Mouse (Mus musculus): ENCODE measurements at regions not wholly inside any gene's neighbourhood (a gene's known extent, or its start where the extent isn't known, plus 50 kb on each side); places are given as distances from the start of the nearest gene placed in this dataset.
A peak's percentile ranks its signal among the peaks of the same experiment; 100 is the strongest.
"Not testable (repeated sequence)": the region's sequence is repeated elsewhere in the genome, so short reads cannot be mapped to it uniquely, and the experiment has no call there.

DNA sequence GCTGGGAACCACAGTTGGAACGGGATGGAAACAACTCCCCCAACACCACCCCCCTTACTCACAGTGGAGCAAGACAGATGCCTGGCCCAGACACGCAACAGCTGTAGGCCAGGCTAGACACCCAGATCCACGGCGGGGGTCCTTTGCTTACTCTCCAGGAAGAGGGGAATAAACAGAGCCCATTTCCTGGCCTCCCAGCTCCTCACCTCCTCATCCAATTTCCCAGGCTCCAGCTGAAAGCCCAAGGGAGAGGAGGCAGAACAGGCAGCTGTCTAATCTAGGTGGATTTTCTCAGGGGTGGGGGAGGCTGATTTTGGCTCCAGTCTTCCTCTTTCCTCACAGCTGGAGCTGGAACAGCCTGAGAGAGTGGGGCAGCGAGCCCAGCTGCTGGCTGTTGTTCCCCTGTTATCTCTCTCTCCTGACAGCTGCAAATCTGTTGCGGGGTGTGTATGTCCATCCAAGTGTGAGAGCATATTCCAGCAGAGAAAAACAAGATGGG lies 182.7 kb downstream of the Opa1 start:
- 45% methylated on average over 6 of the region's 6 CpGs for WGBS
- DNase-seq, result peak; percentile 14
- TF ChIP-seq POLR2A (IDR thresholded peaks at IDR 0.05; ENCODE audit: low read depth, low read length), result no peak
- TF ChIP-seq CTCF (conservative IDR thresholded peaks at IDR 0.05; ENCODE audit: insufficient read depth, insufficient read length, low read depth, low read length), result no peak
- H3K4me1 ChIP-seq (ENCODE audit: control insufficient read depth, insufficient read depth, low read length), result no peaks in the 10 kb centered on the region
- H3K36me3 ChIP-seq (ENCODE audit: control insufficient read depth, insufficient read depth, low read length), result no peaks in the 10 kb centered on the region
- no peak overlapping the region for H3K4me3 ChIP-seq (ENCODE audit: insufficient read depth, low read depth, low read length)
- no peaks in the 10 kb centered on the region for H3K27me3 ChIP-seq (replicated peaks; ENCODE audit: control insufficient read depth, insufficient read depth, low read length)
- no peak overlapping the region for H3K27ac ChIP-seq (ENCODE audit: insufficient read depth, low read depth, low read length)

DNA sequence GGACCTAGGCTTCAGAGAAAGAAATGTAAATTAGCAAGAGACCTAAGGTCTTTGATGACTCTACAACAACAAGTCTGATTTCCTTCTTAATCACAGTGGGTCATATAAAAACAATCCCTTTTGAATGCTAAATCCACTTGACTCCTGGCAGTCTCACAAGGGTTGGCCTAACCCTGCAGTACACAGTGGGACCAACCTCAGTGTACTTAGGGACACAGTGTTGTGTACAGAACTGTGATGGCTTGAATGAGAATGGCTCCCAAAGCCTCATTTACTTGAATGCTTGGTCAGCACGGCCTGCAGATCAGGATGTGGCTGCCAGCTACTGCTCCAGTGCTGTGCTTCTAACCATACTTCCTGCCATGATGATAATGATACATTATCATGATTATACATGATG lies 185.2 kb downstream of the Opa1 start:
- no peak for DNase-seq
- no peaks in the 10 kb centered on the region for H3K36me3 ChIP-seq (ENCODE audit: control insufficient read depth, insufficient read depth, low read length)
- WGBS, result 90% methylated on average over 1 of the region's 1 CpGs

DNA sequence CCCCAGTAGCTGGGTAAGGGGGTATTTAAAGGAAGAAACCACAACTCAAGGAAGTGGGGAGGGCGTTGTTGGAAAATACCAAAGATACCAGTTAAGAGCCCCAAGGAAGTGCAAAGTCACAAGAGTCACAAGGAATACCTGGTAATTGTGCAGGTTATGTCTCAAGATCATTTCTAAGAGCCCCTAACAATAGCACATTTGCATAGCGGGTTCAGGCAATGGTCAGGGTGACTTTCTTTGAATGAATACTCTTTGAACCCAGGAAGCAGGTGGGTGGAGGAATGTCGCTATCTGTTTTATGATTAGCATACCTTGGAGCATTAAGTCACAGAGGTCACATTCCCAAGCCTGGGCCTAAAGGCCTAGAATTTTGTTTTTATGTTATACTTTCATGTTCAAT lies 186.7 kb downstream of the Opa1 start:
- not testable (repeated sequence) for H3K36me3 ChIP-seq (ENCODE audit: control insufficient read depth, insufficient read depth, low read length); H3K4me1 ChIP-seq (ENCODE audit: control insufficient read depth, insufficient read depth, low read length)
- WGBS, result 96% methylated on average over 3 of the region's 3 CpGs

More for the DNA sequence above, 185.2 kb downstream of the Opa1 start:
- Histone ChIP-seq H3K4me3 (ENCODE audit: insufficient read depth, low read depth, low read length) (no peak overlapping the region), H3K4me1 (ENCODE audit: control insufficient read depth, insufficient read depth, low read length) (no peaks in the 10 kb centered on the region), H3K27ac (ENCODE audit: insufficient read depth, low read depth, low read length) (no peak overlapping the region), H3K27me3 (replicated peaks; ENCODE audit: control insufficient read depth, insufficient read depth, low read length) (no peaks in the 10 kb centered on the region)
- no peak for TF ChIP-seq CTCF (conservative IDR thresholded peaks at IDR 0.05; ENCODE audit: insufficient read depth, insufficient read length, low read depth, low read length)
- TF ChIP-seq POLR2A (IDR thresholded peaks at IDR 0.05; ENCODE audit: low read depth, low read length), result no peak

DNA sequence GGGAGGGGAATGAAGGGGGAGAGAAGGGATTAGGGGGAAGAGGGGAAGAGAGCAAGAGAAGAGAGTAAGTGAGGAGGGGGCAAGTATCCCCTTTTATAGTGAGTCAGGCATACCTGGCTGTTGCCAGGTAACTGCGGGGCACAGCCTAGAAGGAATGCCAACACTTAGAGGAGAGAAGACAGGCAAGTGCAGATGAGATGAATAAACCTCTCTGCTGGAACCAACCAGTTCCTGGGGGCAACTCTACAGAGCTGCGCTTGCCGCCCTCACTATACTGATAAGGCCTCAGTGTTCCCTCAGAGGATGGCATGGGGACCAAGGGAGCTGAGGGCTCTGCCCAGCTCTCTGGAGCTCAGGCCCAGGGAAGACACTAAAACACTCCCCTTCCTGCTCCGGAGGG lies 192.2 kb downstream of the Opa1 start:
- Histone ChIP-seq H3K27me3 (replicated peaks; ENCODE audit: control insufficient read depth, insufficient read depth, low read length) (no peaks in the 10 kb centered on the region), H3K36me3 (ENCODE audit: control insufficient read depth, insufficient read depth, low read length) (no peaks in the 10 kb centered on the region), H3K27ac (ENCODE audit: insufficient read depth, low read depth, low read length) (no peak overlapping the region), H3K4me1 (ENCODE audit: control insufficient read depth, insufficient read depth, low read length) (no peaks in the 10 kb centered on the region), H3K4me3 (ENCODE audit: insufficient read depth, low read depth, low read length) (no peak overlapping the region)
- no peak for TF ChIP-seq CTCF (conservative IDR thresholded peaks at IDR 0.05; ENCODE audit: insufficient read depth, insufficient read length, low read depth, low read length)
- no peak for TF ChIP-seq POLR2A (IDR thresholded peaks at IDR 0.05; ENCODE audit: low read depth, low read length)
- 74% methylated on average over 4 of the region's 4 CpGs for WGBS
- no peak for DNase-seq

More for the DNA sequence above, 186.7 kb downstream of the Opa1 start:
- not testable (repeated sequence) for H3K27me3 ChIP-seq (replicated peaks; ENCODE audit: control insufficient read depth, insufficient read depth, low read length); H3K4me3 ChIP-seq (ENCODE audit: insufficient read depth, low read depth, low read length); DNase-seq; H3K27ac ChIP-seq (ENCODE audit: insufficient read depth, low read depth, low read length)

DNA sequence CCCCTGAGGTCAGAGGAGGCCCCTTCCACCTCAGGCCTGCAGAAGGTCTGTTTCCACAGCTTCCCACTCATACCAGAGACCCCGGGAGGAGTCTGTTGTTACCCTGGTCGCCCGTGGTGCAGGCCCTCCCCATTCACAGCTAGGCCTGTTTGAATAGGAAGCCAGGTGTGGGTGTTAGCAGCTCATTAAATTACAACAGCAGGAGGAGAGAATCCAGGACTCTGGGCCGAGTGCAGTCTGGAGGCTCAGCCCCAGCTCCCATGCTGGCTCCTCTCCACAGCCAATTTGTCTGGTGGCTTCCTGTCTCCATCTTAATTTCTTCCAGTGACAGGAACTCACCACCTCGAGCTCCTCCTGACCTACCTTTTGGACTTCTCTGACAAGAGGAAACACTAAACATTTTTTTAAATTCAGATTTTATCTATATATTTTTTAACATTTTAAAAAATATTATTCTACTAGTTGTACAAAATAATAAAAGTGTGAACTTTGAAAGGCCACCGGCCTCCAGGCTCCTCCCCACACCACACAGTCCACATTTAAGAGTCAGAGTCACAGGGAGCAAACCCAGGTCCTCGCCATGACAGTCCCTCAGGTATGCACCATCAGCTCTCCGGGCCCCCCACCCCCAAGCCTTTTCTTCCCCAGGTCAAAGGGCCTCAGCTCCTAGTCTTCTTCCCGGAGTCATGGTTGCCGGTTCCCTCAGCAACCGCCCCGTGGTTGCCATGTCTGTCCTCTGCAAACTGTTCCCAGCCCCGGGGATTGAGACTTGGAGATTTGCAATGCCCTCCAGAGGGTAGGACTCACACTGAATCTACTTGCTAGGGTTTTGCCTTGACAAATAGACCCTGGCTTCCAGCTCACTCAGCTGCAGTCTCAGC lies 192.8 kb downstream of the Opa1 start:
- no peak overlapping the region for H3K4me3 ChIP-seq (ENCODE audit: insufficient read depth, low read depth, low read length)
- DNase-seq, result no peak
- 64% methylated on average over 13 of the region's 13 CpGs for WGBS
- no peaks in the 10 kb centered on the region for H3K4me1 ChIP-seq (ENCODE audit: control insufficient read depth, insufficient read depth, low read length)
- no peaks in the 10 kb centered on the region for H3K36me3 ChIP-seq (ENCODE audit: control insufficient read depth, insufficient read depth, low read length)
- TF ChIP-seq POLR2A (IDR thresholded peaks at IDR 0.05; ENCODE audit: low read depth, low read length) (no peak), CTCF (conservative IDR thresholded peaks at IDR 0.05; ENCODE audit: insufficient read depth, insufficient read length, low read depth, low read length) (no peak)
- no peak overlapping the region for H3K27ac ChIP-seq (ENCODE audit: insufficient read depth, low read depth, low read length)
- no peaks in the 10 kb centered on the region for H3K27me3 ChIP-seq (replicated peaks; ENCODE audit: control insufficient read depth, insufficient read depth, low read length)

DNA sequence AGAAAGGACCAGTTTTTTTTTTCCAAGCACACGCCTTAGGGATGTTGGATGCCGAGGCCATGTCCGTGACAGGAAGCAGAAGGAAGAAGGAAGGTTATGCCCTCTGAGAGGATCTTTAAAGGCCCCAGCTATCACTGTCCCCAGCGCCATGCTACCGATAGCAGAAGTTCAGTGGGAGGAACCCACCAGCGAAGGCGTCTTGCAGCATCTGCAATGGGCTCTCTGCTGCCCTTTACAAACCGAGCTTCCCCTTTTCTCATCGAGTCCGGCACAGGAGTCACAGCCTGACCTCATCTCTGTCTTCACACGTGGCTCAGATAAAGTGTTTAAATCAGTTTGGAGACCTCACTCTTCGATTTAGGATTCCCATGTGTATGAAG lies 193.5 kb downstream of the Opa1 start:
- no peaks in the 10 kb centered on the region for H3K4me1 ChIP-seq (ENCODE audit: control insufficient read depth, insufficient read depth, low read length)
- H3K27me3 ChIP-seq (replicated peaks; ENCODE audit: control insufficient read depth, insufficient read depth, low read length), result no peaks in the 10 kb centered on the region
- H3K27ac ChIP-seq (ENCODE audit: insufficient read depth, low read depth, low read length), result no peak overlapping the region
- no peaks in the 10 kb centered on the region for H3K36me3 ChIP-seq (ENCODE audit: control insufficient read depth, insufficient read depth, low read length)
- TF ChIP-seq CTCF (conservative IDR thresholded peaks at IDR 0.05; ENCODE audit: insufficient read depth, insufficient read length, low read depth, low read length) (no peak), POLR2A (IDR thresholded peaks at IDR 0.05; ENCODE audit: low read depth, low read length) (no peak)
- no peak overlapping the region for H3K4me3 ChIP-seq (ENCODE audit: insufficient read depth, low read depth, low read length)
- DNase-seq, result no peak
- WGBS, result 75% methylated on average over 12 of the region's 12 CpGs

DNA sequence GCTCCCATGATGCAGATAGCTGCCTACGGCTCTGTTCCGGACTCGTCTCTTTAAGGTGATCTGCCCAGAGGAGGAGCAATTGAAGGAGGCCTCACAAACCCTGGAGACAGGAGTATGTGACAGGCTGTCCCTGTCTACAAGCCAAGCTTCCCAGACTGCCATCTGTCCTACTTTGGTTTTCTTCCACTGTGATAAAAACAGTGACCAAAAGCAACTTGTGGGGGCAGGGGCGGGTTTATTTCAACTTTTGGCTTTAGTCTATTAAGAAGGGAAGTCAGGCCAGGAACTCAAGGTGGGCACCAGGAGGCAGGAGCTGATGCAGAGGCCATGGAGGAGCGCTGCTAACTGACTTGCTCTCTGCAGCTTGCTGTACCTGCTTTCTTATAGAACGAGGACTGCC lies 193.9 kb downstream of the Opa1 start:
- Histone ChIP-seq H3K27ac (ENCODE audit: insufficient read depth, low read depth, low read length) (no peak overlapping the region), H3K4me1 (ENCODE audit: control insufficient read depth, insufficient read depth, low read length) (no peaks in the 10 kb centered on the region), H3K4me3 (ENCODE audit: insufficient read depth, low read depth, low read length) (no peak overlapping the region), H3K36me3 (ENCODE audit: control insufficient read depth, insufficient read depth, low read length) (no peaks in the 10 kb centered on the region), H3K27me3 (replicated peaks; ENCODE audit: control insufficient read depth, insufficient read depth, low read length) (no peaks in the 10 kb centered on the region)
- 95% methylated on average over 6 of the region's 6 CpGs for WGBS
- DNase-seq, result no peak
- TF ChIP-seq CTCF (conservative IDR thresholded peaks at IDR 0.05; ENCODE audit: insufficient read depth, insufficient read length, low read depth, low read length) (no peak), POLR2A (IDR thresholded peaks at IDR 0.05; ENCODE audit: low read depth, low read length) (no peak)

Measured in kidney, adult 2 months (tissue).